Mouse (Mus musculus): Measurements from ENCODE around the gene Gm9195.

Gm9195 gene

GRCm38 (mm10) chr14:72491738-72492137 is at the start of gene Gm9195:
Gene Gm9195, minus strand, starts transcription at chr14:72491838.
- no peak for DNase-seq

GRCm38 (mm10) chr14:72536392-72537017 is 44.9 kb upstream of the Gm9195 start:
- no peak for DNase-seq

GRCm38 (mm10) chr14:72533862-72534261 is 42.2 kb upstream of the Gm9195 start:
- DNase-seq = no peak

GRCm38 (mm10) chr14:72532028-72532917 is 40.6 kb upstream of the Gm9195 start:
- peak; percentile 26 for DNase-seq

GRCm38 (mm10) chr14:72527126-72527525 is 35.5 kb upstream of the Gm9195 start:
- DNase-seq = no peak

GRCm38 (mm10) chr14:72519561-72519960 is 27.9 kb upstream of the Gm9195 start:
- no peak for DNase-seq

- DNase-seq = no peak
Measured at GRCm38 (mm10) chr14:72518786-72519185, 27.1 kb upstream of the Gm9195 start.

GRCm38 (mm10) chr14:72516376-72516775 is 24.7 kb upstream of the Gm9195 start:
- peak; percentile 27 for DNase-seq

GRCm38 (mm10) chr14:72506723-72507420 is 15.2 kb upstream of the Gm9195 start:
- DNase-seq = no peak

- DNase-seq = no peak
Measured at GRCm38 (mm10) chr14:72506018-72506722, 14.5 kb upstream of the Gm9195 start.

- DNase-seq = no peak
Measured at GRCm38 (mm10) chr14:72504985-72505384, 13.3 kb upstream of the Gm9195 start.

GRCm38 (mm10) chr14:72503241-72503640 is 11.6 kb upstream of the Gm9195 start:
- no peak for DNase-seq

- DNase-seq = no peak
Measured at GRCm38 (mm10) chr14:72493775-72494174, 2.1 kb upstream of the Gm9195 start.

- peak; percentile 23 for DNase-seq
Measured at GRCm38 (mm10) chr14:72490367-72490766, 1.3 kb downstream of the Gm9195 start.

GRCm38 (mm10) chr14:72474501-72474900 is 17.1 kb downstream of the Gm9195 start:
- no peak for DNase-seq

- no peak for DNase-seq
Measured at GRCm38 (mm10) chr14:72468429-72468828, 23.2 kb downstream of the Gm9195 start.

GRCm38 (mm10) chr14:72466384-72466783 is 25.3 kb downstream of the Gm9195 start:
- DNase-seq = no peak

- no peak for DNase-seq
Measured at GRCm38 (mm10) chr14:72461591-72461990, 30.0 kb downstream of the Gm9195 start.

GRCm38 (mm10) chr14:72460291-72460690 is 31.3 kb downstream of the Gm9195 start:
- no peak for DNase-seq

GRCm38 (mm10) chr14:72458930-72459329 is 32.7 kb downstream of the Gm9195 start:
- no peak for DNase-seq

- no peak for DNase-seq
Measured at GRCm38 (mm10) chr14:72447141-72448091, 44.2 kb downstream of the Gm9195 start.

- no peak for DNase-seq
Measured at GRCm38 (mm10) chr14:72442936-72443335, 48.7 kb downstream of the Gm9195 start.
